Mouse (Mus musculus): ENCODE data around the gene Mapk1ip1l.

DNA sequence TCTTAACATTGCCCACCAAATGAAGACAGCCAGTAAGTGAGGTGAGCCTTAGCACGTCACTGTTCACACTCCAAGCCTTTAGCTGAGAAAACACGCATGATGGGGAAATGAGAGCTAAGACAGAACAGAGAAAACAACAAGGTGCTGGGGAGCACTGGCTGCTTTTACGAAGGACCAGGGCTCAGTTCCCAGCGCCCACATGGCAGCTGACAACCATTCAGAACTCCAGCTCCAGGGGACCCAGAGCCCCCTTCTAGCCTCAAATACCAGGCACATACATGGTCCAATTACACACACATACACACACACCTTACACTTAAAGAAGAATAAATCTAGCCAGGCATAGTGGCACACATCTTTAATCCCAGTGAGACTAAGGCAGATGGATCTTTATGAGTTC lies 29.0 kb upstream of the Mapk1ip1l start:
- TF ChIP-seq MAX (IDR thresholded peaks at IDR 0.05; ENCODE audit: low read depth) (no peak), TCF12 (IDR thresholded peaks at IDR 0.05; ENCODE audit: insufficient read depth, poor library complexity, severe bottlenecking) (no peak), POLR2AphosphoS2 (IDR thresholded peaks at IDR 0.05; ENCODE audit: insufficient read length, low read depth) (no peak), POLR2A (IDR thresholded peaks at IDR 0.05; ENCODE audit: insufficient read length, low read depth) (no peak), USF1 (IDR thresholded peaks at IDR 0.05; ENCODE audit: low read depth) (no peak), MYOD1 (IDR thresholded peaks at IDR 0.05; ENCODE audit: control insufficient read depth in 1 of 3, insufficient read length in 2 of 3, low read depth in 2 of 3) (no peak), SRF (IDR thresholded peaks at IDR 0.05; ENCODE audit: control insufficient read depth, insufficient read length, low read depth) (no peak), MYOG (IDR thresholded peaks at IDR 0.05; ENCODE audit: control insufficient read depth in 1 of 3, insufficient read depth in 1 of 3, insufficient read length in 2 of 3, low read depth in 2 of 3) (no peak), E2F4 (IDR thresholded peaks at IDR 0.05; ENCODE audit: insufficient read depth) (no peak)
